Mouse (Mus musculus) ES-Bruce4 (cell line): Measurements from ENCODE around the gene Slc3a2.

ENCODE experiments used
- CTCF ChIP-seq: IDR thresholded peaks from one replicate; pipeline ENCODE4 v1.8.1; 2011; ENCODE audit warnings: low read depth, low read length
- POLR2A ChIP-seq: IDR thresholded peaks from one replicate; pipeline ENCODE4 v1.8.1; 2011; ENCODE audit warnings: low read length; ENCODE audit not compliant: insufficient read depth

DNA sequence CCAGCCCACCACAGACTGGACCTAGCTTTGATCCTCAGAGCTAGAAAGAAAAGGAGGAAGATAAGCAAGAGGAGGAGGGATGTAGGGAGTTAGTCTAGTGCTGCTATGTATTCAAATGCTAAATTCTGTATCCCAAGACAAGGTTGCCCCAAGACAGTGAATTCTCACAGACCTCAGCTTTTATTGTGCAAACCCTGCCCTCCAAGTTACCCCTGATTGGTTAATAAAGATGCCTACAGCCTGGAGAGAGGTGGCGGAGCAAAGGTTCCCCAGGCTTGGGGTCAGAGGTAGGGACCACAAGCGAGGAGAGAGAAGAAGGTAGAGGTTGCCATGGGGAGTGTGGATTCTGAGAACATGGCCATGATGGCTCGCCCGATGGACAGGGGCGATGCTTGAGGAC, 30.4 kb downstream of the Slc3a2 start:
- TF ChIP-seq POLR2A (no peak), CTCF (no peak)
